Mouse (Mus musculus) G1E (cell line): ENCODE measurements at regions not wholly inside any gene's neighbourhood (a gene's known extent, or its start where the extent isn't known, plus 50 kb on each side); places are given as distances from the start of the nearest gene placed in this dataset.

Experiments
- CTCF ChIP-seq: IDR thresholded peaks from 2 replicates; pipeline ENCODE4 v1.5.1; 2012; ENCODE audit warnings: low read depth, low read length, inconsistent platforms, mixed read lengths
- GATA1 ChIP-seq: IDR thresholded peaks from 2 replicates; pipeline ENCODE4 v1.6.1; 2012; ENCODE audit warnings: borderline replicate concordance, low read length, inconsistent platforms, mixed read lengths
- TAL1 ChIP-seq: conservative IDR thresholded peaks from 2 replicates; pipeline ENCODE4 v1.6.1; 2012; ENCODE audit warnings: low read depth, low read length, inconsistent platforms, mixed read lengths

- no peak for TF ChIP-seq CTCF
- no peak for TF ChIP-seq GATA1
- no peak for TF ChIP-seq TAL1
Measured at GRCm38 (mm10) chr5:51989396-51989795, 200.9 kb downstream of the Dhx15 start.
